Mouse (Mus musculus) ES-E14 (cell line): ENCODE data around the gene Irf2bpl.

ENCODE experiments used
- CHD2 ChIP-seq: IDR thresholded peaks from 2 replicates; pipeline ENCODE4 v1.6.1; 2014; ENCODE audit warnings: mild to moderate bottlenecking, low read depth, low read length, inconsistent platforms
- ZC3H11A ChIP-seq: IDR thresholded peaks from 2 replicates; pipeline ENCODE4 v1.6.1; 2012; ENCODE audit warnings: low read depth, mild to moderate bottlenecking, inconsistent platforms, low read length, borderline replicate concordance
- ZNF384 ChIP-seq: IDR thresholded peaks from 2 replicates; pipeline ENCODE4 v1.6.1; 2012; ENCODE audit warnings: low read depth, low read length, inconsistent platforms

DNA sequence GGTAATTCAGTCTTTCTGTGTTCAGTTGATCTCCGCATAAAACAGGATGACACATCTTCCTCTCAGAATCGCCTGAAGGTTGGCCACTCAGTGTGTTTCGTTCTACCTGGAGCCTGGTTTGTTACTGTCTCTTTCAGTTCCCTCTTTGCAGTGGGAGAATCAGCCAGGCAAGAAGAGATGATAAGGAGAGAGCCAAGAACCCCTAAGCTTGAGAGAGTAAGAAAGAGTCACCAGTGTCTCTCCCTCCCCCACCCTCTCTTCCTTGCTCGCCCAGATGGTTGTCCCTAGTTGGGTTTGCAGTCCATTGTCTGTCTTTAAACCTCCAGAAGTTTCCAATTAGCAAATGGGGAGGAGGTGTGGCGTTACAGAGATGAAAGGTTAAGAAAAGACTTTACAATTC is 8.5 kb downstream of the Irf2bpl start:
- TF ChIP-seq ZC3H11A (no peak), ZNF384 (no peak), CHD2 (no peak)
